In genomic region chr4:108578840-108579742, GRCm38 (mm10) we compare ENCODE assay signal across 8 mouse cellular contexts. TPM values are rescaled to one million over a fixed set of nuclear protein-coding genes. Genes with fewer than 3 reads are reported as not detected.
DNase-seq lines count a peak whose midpoint lies in the region; ATAC-seq and TF ChIP-seq lines count a peak whose summit lies in the region.

Prpf38a (minus strand) TSS chr4:108579336.
Orc1 (plus strand) TSS chr4:108579423.

- H3K4me1 ChIP-seq in embryonic facial prominence, embryonic 14.5 days (ENCODE audit: control insufficient read depth, insufficient read depth, low read length) = peaks cover 16% of the 10 kb centered on the region
- no peaks in the 10 kb centered on the region; the same call in 1 of the 2 replicates for H3K4me1 ChIP-seq in heart, adult 2 months (ENCODE audit: control insufficient read depth, insufficient read depth, low read length)
- peaks cover 28% of the 10 kb centered on the region for H3K4me1 ChIP-seq in limb, embryonic 13.5 days
- peaks cover 16% of the 10 kb centered on the region for H3K4me1 ChIP-seq in midbrain, embryonic 16.5 days (ENCODE audit: control insufficient read depth, insufficient read depth, low read length)

- TF ChIP-seq POLR2A in heart, adult 2 months (IDR thresholded peaks at IDR 0.05; ENCODE audit: insufficient read depth, low read depth, low read length) = peak; percentile 75

- TF ChIP-seq EP300 in heart, adult 2 months (IDR thresholded peaks at IDR 0.05; ENCODE audit: insufficient read depth, low read depth, low read length) = peak; percentile 31; the same call in 1 of the 2 replicates

- peaks cover 22% of the 10 kb centered on the region for H3K36me3 ChIP-seq in embryonic facial prominence, embryonic 14.5 days (ENCODE audit: control insufficient read depth, insufficient read depth, low read length)
- peaks cover 5% of the 10 kb centered on the region for H3K36me3 ChIP-seq in heart, adult 2 months (ENCODE audit: control insufficient read depth, insufficient read depth, low read length)
- H3K36me3 ChIP-seq in limb, embryonic 13.5 days = peaks cover 15% of the 10 kb centered on the region
- H3K36me3 ChIP-seq in midbrain, embryonic 16.5 days (ENCODE audit: control insufficient read depth, insufficient read depth, low read length) = peaks cover 5% of the 10 kb centered on the region; the same call in 1 of the 2 replicates

- DNase-seq in 3T3-L1 (ENCODE audit: low read depth, low spot score) = peak; percentile 99
- peak; percentile 88 to 96 for DNase-seq in adrenal gland, postnatal 4 days (ENCODE audit: low spot score in 2 of 2)
- peak; percentile 99 for DNase-seq in embryonic facial prominence, embryonic 14.5 days (ENCODE audit: low spot score)
- DNase-seq in heart, adult 2 months = peak; percentile 96 to 98
- DNase-seq in kidney, adult 8-10 months = peak; percentile 96 to 98
- peak; percentile 97 to 99 for DNase-seq in spleen, postnatal 10 days (ENCODE audit: low spot score in 2 of 2)

- H3K27ac ChIP-seq in embryonic facial prominence, embryonic 14.5 days (replicated peaks; ENCODE audit: low read depth, low read length) = peak within 1 kb of the TSS; percentile 87
- peak within 1 kb of the TSS; percentile 66 for H3K27ac ChIP-seq in heart, adult 2 months
- peak within 1 kb of the TSS; percentile 74 for H3K27ac ChIP-seq in limb, embryonic 13.5 days
- H3K27ac ChIP-seq in midbrain, embryonic 16.5 days (ENCODE audit: low read length) = peak within 1 kb of the TSS; percentile 81

- H3K4me2 ChIP-seq in embryonic facial prominence, embryonic 14.5 days (ENCODE audit: low read depth, low read length) = peak within 1 kb of the TSS; percentile 84
- peak within 1 kb of the TSS; percentile 80 for H3K4me2 ChIP-seq in limb, embryonic 13.5 days (replicated peaks)
- peak within 1 kb of the TSS; percentile 99 for H3K4me2 ChIP-seq in midbrain, embryonic 16.5 days (ENCODE audit: low read length)

- intact Hi-C loops in heart, adult 2 months (cut with DNase I) = loop anchor here (1.0 to 5.0 kb wide), 2 partner anchors 40 to 242 kb away; partner anchors contain the start of gene Cc2d1b

- peak within 1 kb of the TSS; percentile 74 for H3K9ac ChIP-seq in embryonic facial prominence, embryonic 14.5 days (ENCODE audit: low read depth, low read length)
- peak within 1 kb of the TSS; percentile 75 for H3K9ac ChIP-seq in heart, adult 2 months (ENCODE audit: low read depth, low read length)
- H3K9ac ChIP-seq in limb, embryonic 13.5 days = peak within 1 kb of the TSS; percentile 80
- H3K9ac ChIP-seq in midbrain, embryonic 16.5 days (ENCODE audit: low read depth, low read length) = peak within 1 kb of the TSS; percentile 80

- ATAC-seq in embryonic facial prominence, embryonic 14.5 days (ENCODE audit: low read depth) = peak; percentile 99
- peak; percentile 99 for ATAC-seq in limb, embryonic 13.5 days (ENCODE audit: low FRiP score, low read depth)
- ATAC-seq in midbrain, embryonic 16.5 days = peak; percentile 99

- TF ChIP-seq CTCF in heart, adult 2 months (IDR thresholded peaks at IDR 0.05) = no peak

- peak within 1 kb of the TSS; percentile 68 for H3K4me3 ChIP-seq in embryonic facial prominence, embryonic 14.5 days (ENCODE audit: low read depth, low read length)
- peak within 1 kb of the TSS; percentile 68 for H3K4me3 ChIP-seq in heart, adult 2 months
- peak within 1 kb of the TSS; percentile 80 for H3K4me3 ChIP-seq in limb, embryonic 13.5 days
- peak within 1 kb of the TSS; percentile 87 for H3K4me3 ChIP-seq in midbrain, embryonic 16.5 days (ENCODE audit: low read depth, low read length)

- under 1% methylated on average over 64 of the region's 64 CpGs for WGBS in embryonic facial prominence, embryonic 14.5 days
- WGBS in heart, adult 2 months = under 1% methylated on average over 64 of the region's 64 CpGs
- WGBS in limb, embryonic 13.5 days = under 1% methylated on average over 64 of the region's 64 CpGs
- WGBS in midbrain, embryonic 16.5 days = under 1% methylated on average over 63 of the region's 64 CpGs

- no peaks in the 10 kb centered on the region for H3K9me3 ChIP-seq in embryonic facial prominence, embryonic 14.5 days (ENCODE audit: control insufficient read depth, low read length)
- no peaks in the 10 kb centered on the region for H3K9me3 ChIP-seq in limb, embryonic 13.5 days
- no peaks in the 10 kb centered on the region for H3K9me3 ChIP-seq in midbrain, embryonic 16.5 days (replicated peaks; ENCODE audit: control insufficient read depth, low read length, poor library complexity, severe bottlenecking)

- no peaks in the 10 kb centered on the region for H3K27me3 ChIP-seq in embryonic facial prominence, embryonic 14.5 days (replicated peaks; ENCODE audit: control insufficient read depth, insufficient read depth, low read length)
- no peaks in the 10 kb centered on the region for H3K27me3 ChIP-seq in heart, adult 2 months (ENCODE audit: control insufficient read depth, insufficient read depth, low read length)
- H3K27me3 ChIP-seq in limb, embryonic 13.5 days = no peaks in the 10 kb centered on the region
- no peaks in the 10 kb centered on the region for H3K27me3 ChIP-seq in midbrain, embryonic 16.5 days (ENCODE audit: control insufficient read depth, insufficient read depth, low read depth, low read length)

- H3K79me2 ChIP-seq in heart, adult 2 months (replicated peaks; ENCODE audit: control insufficient read depth, insufficient read depth, low read length) = 0 out of 2 replicates have a peak, but pooled peaks cover 1% of the 10 kb centered on the region

RNA-seq across cellular contexts. Expression of gene Prpf38a, which starts in this region (rescaled TPM):
- total RNA-seq in adrenal gland, postnatal 4 days (2021) = 10 to 100 TPM; 47.7 to 49.8 TPM
- polyA plus RNA-seq in embryonic facial prominence, embryonic 14.5 days (2014; fragmentation: Nextera tagmentation; extraction: Ambion mirVana) = 73.1 and 82.1 TPM in 2 replicates
- total RNA-seq in heart, adult 2 months (2021) = 10 to 100 TPM; 14.3 to 17.0 TPM
- polyA plus RNA-seq in heart, adult 2 months (2012; rRNA removed) = 3.2 and 7.1 TPM in 2 replicates
- 100 and 101 TPM in 2 replicates for polyA plus RNA-seq in limb, embryonic 13.5 days (2015; fragmentation: Nextera tagmentation; extraction: Ambion mirVana)
- polyA plus RNA-seq in midbrain, embryonic 16.5 days (2015; fragmentation: Nextera tagmentation; extraction: Ambion mirVana) = 78.0 and 79.8 TPM in 2 replicates

RNA-seq across cellular contexts. Expression of gene Orc1, which starts in this region (rescaled TPM):
- 1 to 10 TPM; 3.0 to 4.9 TPM for total RNA-seq in adrenal gland, postnatal 4 days (2021)
- 7.8 and 8.2 TPM in 2 replicates for polyA plus RNA-seq in embryonic facial prominence, embryonic 14.5 days (2014; fragmentation: Nextera tagmentation; extraction: Ambion mirVana)
- not detected for total RNA-seq in heart, adult 2 months (2021)
- 0.04 TPM in 1 of 2 replicates, not detected in the other for polyA plus RNA-seq in heart, adult 2 months (2012; rRNA removed)
- 11.7 and 12.2 TPM in 2 replicates for polyA plus RNA-seq in limb, embryonic 13.5 days (2015; fragmentation: Nextera tagmentation; extraction: Ambion mirVana)
- 1.2 and 1.6 TPM in 2 replicates for polyA plus RNA-seq in midbrain, embryonic 16.5 days (2015; fragmentation: Nextera tagmentation; extraction: Ambion mirVana)

Comparison
In these comparisons a context has a peak if more than half of its experiments do, and no peak if none do; other contexts are left out.
1. Peak in every context shown above with its lines: DNase-seq, ATAC-seq, H3K4me3 ChIP-seq and H3K27ac ChIP-seq.